Mouse (Mus musculus) C2C12 (cell line): ENCODE data around the gene Vamp8.

Experiments
- CEBPB ChIP-seq: IDR thresholded peaks from one replicate; pipeline ENCODE4 v1.6.1; 2011; ENCODE audit warnings: low read depth, mild to moderate bottlenecking, control low read depth, moderate library complexity
- CTCF ChIP-seq: IDR thresholded peaks from one replicate; pipeline ENCODE4 v1.5.1; 2011; ENCODE audit not compliant: control insufficient read depth, insufficient read depth, insufficient read length
- FOSL1 ChIP-seq: IDR thresholded peaks from one replicate; pipeline ENCODE4 v1.8.0; 2011; ENCODE audit warnings: mild to moderate bottlenecking, low read length; ENCODE audit not compliant: poor library complexity, insufficient read depth, severe bottlenecking
- MAX ChIP-seq: IDR thresholded peaks from one replicate; pipeline ENCODE4 v1.6.1; 2011; ENCODE audit warnings: mild to moderate bottlenecking, control low read depth
- MYOD1 ChIP-seq: IDR thresholded peaks from one replicate; pipeline ENCODE4 v1.6.1; 2011; ENCODE audit warnings: low read depth; ENCODE audit not compliant: control insufficient read depth, insufficient read length

- TF ChIP-seq CTCF (peak; percentile 14), MAX (no peak), CEBPB (no peak), MYOD1 (no peak), FOSL1 (no peak)
These were observed 35.2 kb downstream of the Vamp8 start, which contains the start of gene Tmem150a for GRCm38 (mm10) chr6:72355066-72355911.
